Mouse (Mus musculus) MEL (cell line): Measurements from ENCODE around the gene Sox15. TPM values are rescaled to one million over a fixed set of nuclear protein-coding genes. Genes with fewer than 3 reads are reported as not detected.
A peak's percentile ranks its signal among the peaks of the same experiment; 100 is the strongest.
"Not testable (repeated sequence)": the region's sequence is repeated elsewhere in the genome, so short reads cannot be mapped to it uniquely, and the experiment has no call there.

ENCODE experiments used
- DNase-seq: peaks from one replicate; pipeline ENCODE4 v3.0.0; 2011; ENCODE audit warnings: low read depth, low spot score
- H3K27ac ChIP-seq: 2 replicates; pipeline ENCODE4 v1.5.1; 2012; ENCODE audit warnings: low read depth, mild to moderate bottlenecking, control low read depth, low read length, moderate library complexity; ENCODE audit not compliant: control insufficient read depth
- H3K27me3 ChIP-seq, 2 experiments: fragments of 150-350 bp in 1 of 2; sonication (generic) in 1 of 2; 2 replicates each; pipeline ENCODE4 v1.6.1; 2012; ENCODE audit warnings: low read length in 2 of 2, mild to moderate bottlenecking in 2 of 2, improper control_type of control experiment in 1 of 2, moderate library complexity in 1 of 2; ENCODE audit not compliant: insufficient read depth in 2 of 2, control insufficient read depth in 1 of 2
- H3K36me3 ChIP-seq, 2 experiments: 2 replicates each; pipeline ENCODE4 v1.6.1; 2012 to 2014; ENCODE audit warnings: low read length in 2 of 2, improper control_type of control experiment in 1 of 2, inconsistent platforms in 1 of 2, mild to moderate bottlenecking in 1 of 2; ENCODE audit not compliant: insufficient read depth in 2 of 2, control insufficient read depth in 1 of 2
- H3K4me1 ChIP-seq, 2 experiments: fragments of 150-350 bp in 1 of 2; sonication (generic) in 1 of 2; 2 replicates each; pipeline ENCODE4 v1.6.1; 2012; ENCODE audit warnings: low read length in 2 of 2, improper control_type of control experiment in 1 of 2, mild to moderate bottlenecking in 1 of 2; ENCODE audit not compliant: insufficient read depth in 2 of 2, control insufficient read depth in 1 of 2
- H3K4me3 ChIP-seq, 2 experiments: fragments of 150-350 bp in 1 of 2; sonication (generic) in 1 of 2; 2 replicates each; pipeline ENCODE4 v1.5.1; 2012; ENCODE audit warnings: low read depth in 2 of 2, low read length in 2 of 2, mild to moderate bottlenecking in 2 of 2, moderate library complexity in 2 of 2, control low read depth in 1 of 2, improper control_type of control experiment in 1 of 2; ENCODE audit not compliant: control insufficient read depth in 1 of 2, insufficient read depth in 1 of 2
- H3K79me2 ChIP-seq: 2 replicates; pipeline ENCODE4 v1.6.1; 2012; ENCODE audit warnings: mild to moderate bottlenecking, low read length, moderate library complexity; ENCODE audit not compliant: control insufficient read depth, poor library complexity, insufficient read depth
- H3K9ac ChIP-seq: 2 replicates; pipeline ENCODE4 v1.6.1; 2012; ENCODE audit warnings: low read depth, mild to moderate bottlenecking, control low read depth, low read length, moderate library complexity; ENCODE audit not compliant: control insufficient read depth, poor library complexity, severe bottlenecking
- H3K9me3 ChIP-seq: fragments of 150-350 bp; sonication (generic); replicated peaks from 2 replicates; pipeline ENCODE4 v1.6.1; 2012; ENCODE audit warnings: mild to moderate bottlenecking, low read length, improper control_type of control experiment, moderate library complexity; ENCODE audit not compliant: insufficient read depth
- BHLHE40 ChIP-seq: IDR thresholded peaks from 2 replicates; pipeline ENCODE4 v1.6.1; 2012; ENCODE audit warnings: low read depth, mild to moderate bottlenecking, inconsistent platforms, low read length, improper control_type of control experiment, borderline replicate concordance
- CHD1 ChIP-seq: IDR thresholded peaks from 2 replicates; pipeline ENCODE4 v1.6.1; 2012; ENCODE audit warnings: low read depth, mild to moderate bottlenecking, inconsistent platforms, low read length, improper control_type of control experiment
- CTCF ChIP-seq, 3 experiments: IDR thresholded peaks in 2 of 3; conservative IDR thresholded peaks in 1 of 3; 2 replicates each; pipeline ENCODE4 v1.5.1; 2011 to 2012; ENCODE audit warnings: low read length in 3 of 3, low read depth in 2 of 3, mild to moderate bottlenecking in 2 of 3, improper control_type of control experiment in 1 of 3, inconsistent platforms in 1 of 3, mixed read lengths in 1 of 3, moderate library complexity in 1 of 3; ENCODE audit not compliant: control insufficient read depth in 1 of 3, insufficient read depth in 1 of 3, poor library complexity in 1 of 3, severe bottlenecking in 1 of 3
- E2F4 ChIP-seq: IDR thresholded peaks from 2 replicates; pipeline ENCODE4 v1.6.1; 2011; ENCODE audit warnings: low read depth, low read length, improper control_type of control experiment, borderline replicate concordance
- GATA1 ChIP-seq: IDR thresholded peaks from 2 replicates; pipeline ENCODE4 v1.6.1; 2011; ENCODE audit warnings: low read depth, low read length, improper control_type of control experiment
- HCFC1 ChIP-seq: IDR thresholded peaks from 2 replicates; pipeline ENCODE4 v1.6.1; 2012; ENCODE audit warnings: low read depth, mild to moderate bottlenecking, inconsistent platforms, low read length, improper control_type of control experiment, moderate library complexity
- JUND ChIP-seq: IDR thresholded peaks from 2 replicates; pipeline ENCODE4 v1.6.1; 2011; ENCODE audit warnings: low read depth, mild to moderate bottlenecking, improper control_type of control experiment, low read length
- MAX ChIP-seq: IDR thresholded peaks from 2 replicates; pipeline ENCODE4 v1.6.1; 2011; ENCODE audit warnings: low read length, improper control_type of control experiment
- MAZ ChIP-seq: IDR thresholded peaks from 2 replicates; pipeline ENCODE4 v1.6.1; 2012; ENCODE audit warnings: low read depth, mild to moderate bottlenecking, inconsistent platforms, low read length, improper control_type of control experiment
- MYC ChIP-seq: IDR thresholded peaks from 2 replicates; pipeline ENCODE4 v1.6.1; 2011; ENCODE audit warnings: low read depth, mild to moderate bottlenecking, low read length, improper control_type of control experiment, moderate library complexity
- NELFE ChIP-seq: IDR thresholded peaks from 2 replicates; pipeline ENCODE4 v1.6.1; 2011; ENCODE audit warnings: low read depth, low read length, improper control_type of control experiment
- NRF1 ChIP-seq: IDR thresholded peaks from 2 replicates; pipeline ENCODE4 v1.6.1; 2014; ENCODE audit warnings: low read depth, mild to moderate bottlenecking, inconsistent platforms, low read length, improper control_type of control experiment, moderate library complexity; ENCODE audit not compliant: poor library complexity, insufficient read depth, severe bottlenecking
- POLR2AphosphoS2 ChIP-seq: IDR thresholded peaks from 2 replicates; pipeline ENCODE4 v1.6.1; 2011; ENCODE audit warnings: low read length, improper control_type of control experiment
- POLR2AphosphoS5 ChIP-seq: IDR thresholded peaks from 2 replicates; pipeline ENCODE4 v1.6.1; 2012; ENCODE audit warnings: low read depth, borderline replicate concordance, mild to moderate bottlenecking, inconsistent platforms, low read length, moderate library complexity, mixed read lengths
- RAD21 ChIP-seq: IDR thresholded peaks from 2 replicates; pipeline ENCODE4 v1.6.1; 2011; ENCODE audit warnings: mild to moderate bottlenecking, low read depth, low read length, improper control_type of control experiment
- SIN3A ChIP-seq: IDR thresholded peaks from 2 replicates; pipeline ENCODE4 v1.6.1; 2012; ENCODE audit warnings: low read length, improper control_type of control experiment, inconsistent platforms
- SMC3 ChIP-seq: IDR thresholded peaks from 2 replicates; pipeline ENCODE4 v1.6.1; 2011; ENCODE audit warnings: low read depth, low read length, improper control_type of control experiment
- TCF12 ChIP-seq: IDR thresholded peaks from 2 replicates; pipeline ENCODE4 v1.6.1; 2014; ENCODE audit warnings: low read depth, mild to moderate bottlenecking, inconsistent platforms, low read length, improper control_type of control experiment, moderate library complexity
- USF2 ChIP-seq, 2 experiments: IDR thresholded peaks; 2 replicates each; pipeline ENCODE4 v1.6.1; 2011 to 2012; ENCODE audit warnings: improper control_type of control experiment in 2 of 2, low read length in 2 of 2, borderline replicate concordance in 1 of 2, inconsistent platforms in 1 of 2, low read depth in 1 of 2, mild to moderate bottlenecking in 1 of 2; ENCODE audit not compliant: insufficient read depth in 1 of 2
- ZC3H11A ChIP-seq: IDR thresholded peaks from 2 replicates; pipeline ENCODE4 v1.6.1; 2012; ENCODE audit warnings: low read depth, mild to moderate bottlenecking, inconsistent platforms, low read length, improper control_type of control experiment
- ZMIZ1 ChIP-seq: IDR thresholded peaks from 2 replicates; pipeline ENCODE4 v1.6.1; 2012; ENCODE audit warnings: low read depth, mild to moderate bottlenecking, inconsistent platforms, low read length, improper control_type of control experiment, moderate library complexity
- ZNF384 ChIP-seq: IDR thresholded peaks from 2 replicates; pipeline ENCODE4 v1.6.1; 2012; ENCODE audit warnings: low read depth, mild to moderate bottlenecking, inconsistent platforms, low read length, improper control_type of control experiment
- polyA plus RNA-seq, 2 experiments: library from polyadenylated mRNA; stranded (reverse) in 1 of 2; unstranded in 1 of 2; fragments of >175 nt in 1 of 2; fragments of >200 nt in 1 of 2; gene quantifications; 2 replicates each; pipeline versions ENCODE4 v1.2.1 to v1.2.4; 2012; ENCODE audit warnings: low replicate concordance in 2 of 2, low read depth in 1 of 2; ENCODE audit not compliant: insufficient read length in 2 of 2, insufficient read depth in 1 of 2, missing spikeins in 1 of 2
- total RNA-seq: library from RNA; depleted of rRNA; stranded (reverse); fragments of 300-350 nt; gene quantifications from 2 replicates; pipeline ENCODE4 v1.2.3, GENCODE M21; 2012

The Sox15 gene
- total and polyA plus RNA-seq, 3 experiments: 0.11 TPM; not detected in 2

- Histone ChIP-seq H3K4me3 (no peak overlapping the region), H3K9ac (no peak overlapping the region), H3K9me3 (no peaks in the 10 kb centered on the region), H3K4me1 (peaks cover 6 to 12% of the 10 kb centered on the region in 2 experiments), H3K27me3 (no peaks in the 10 kb centered on the region), H3K79me2 (no peaks in the 10 kb centered on the region), H3K36me3 (peaks cover 0 to 10% of the 10 kb centered on the region in 2 experiments; a peak in 2 of 4 replicates), H3K27ac (no peak overlapping the region)
- TF ChIP-seq E2F4 (no peak), BHLHE40 (no peak)
- no peak for DNase-seq
Observed at GRCm38 (mm10) chr11:69623006-69623405, 32.1 kb upstream of the Sox15 start.

DNA sequence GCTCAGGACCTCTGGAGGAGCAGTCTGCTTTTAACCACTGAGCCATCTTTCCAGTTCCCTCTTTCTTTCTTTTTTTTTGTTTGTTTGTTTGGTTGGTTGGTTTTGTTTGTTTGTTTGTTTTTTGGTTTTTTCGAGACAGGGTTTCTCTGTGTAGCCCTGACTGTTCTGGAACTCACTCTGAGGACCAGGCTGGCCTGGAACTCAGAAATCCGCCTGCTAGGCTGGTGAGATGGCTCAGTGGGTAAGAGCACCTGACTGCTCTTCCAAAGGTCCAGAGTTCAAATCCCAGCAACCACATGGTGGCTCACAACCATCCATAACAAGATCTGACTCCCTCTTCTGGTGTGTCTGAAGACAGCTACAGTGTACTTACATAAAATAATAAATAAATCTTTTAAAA, 30.8 kb upstream of the Sox15 start:
- not testable (repeated sequence) for H3K79me2 ChIP-seq, H3K9me3 ChIP-seq, DNase-seq, H3K27me3 ChIP-seq, H3K36me3 ChIP-seq, H3K4me3 ChIP-seq, H3K27ac ChIP-seq, H3K9ac ChIP-seq
- peaks cover 6 to 12% of the 10 kb centered on the region in 2 experiments for H3K4me1 ChIP-seq
- TF ChIP-seq ZNF384: 0 out of 2 replicates have a peak, but pooled peaks have one; percentile 20

- H3K27ac ChIP-seq: no peak overlapping the region
- peak; percentile 90 for DNase-seq
- H3K9ac ChIP-seq: 0 out of 2 replicates have a peak overlapping the region, but pooled peaks have one; percentile 23
- no peaks in the 10 kb centered on the region for H3K9me3 ChIP-seq
- TF ChIP-seq POLR2AphosphoS2: no peak
- 0 out of 2 replicates have a peak, but pooled peaks have one; percentile 14 for TF ChIP-seq TCF12
- 0 out of 2 replicates have a peak, but pooled peaks have one; percentile 40 for TF ChIP-seq ZNF384
- TF ChIP-seq NELFE: 0 out of 2 replicates have a peak, but pooled peaks have one; percentile 20
- TF ChIP-seq POLR2AphosphoS5: no peak
- TF ChIP-seq NRF1: 0 out of 2 replicates have a peak, but pooled peaks have one; percentile 9
- peak; percentile 55 for TF ChIP-seq RAD21
- TF ChIP-seq CTCF (IDR thresholded peaks at IDR 0.05 in 2 of 3, conservative IDR thresholded peaks at IDR 0.05 in 1 of 3; ENCODE audit: control insufficient read depth in 1 of 3, insufficient read depth in 1 of 3, low read depth in 2 of 3, low read length in 3 of 3, poor library complexity in 1 of 3, severe bottlenecking in 1 of 3): peak; percentile 94 to 97 (median 97)
- TF ChIP-seq ZMIZ1: no peak
- no peak for TF ChIP-seq USF2 (IDR thresholded peaks at IDR 0.05; ENCODE audit: borderline replicate concordance in 1 of 2, insufficient read depth in 1 of 2, low read depth in 1 of 2, low read length in 2 of 2)
- TF ChIP-seq GATA1: no peak
- peak; percentile 42; the same call in 1 of the 2 replicates for TF ChIP-seq ZC3H11A
- peak; percentile 72 for TF ChIP-seq SMC3
- TF ChIP-seq CHD1: no peak
- no peak for TF ChIP-seq MAX
- 0 out of 2 replicates have a peak, but pooled peaks have one; percentile 14 for TF ChIP-seq BHLHE40
- TF ChIP-seq JUND: no peak
- TF ChIP-seq SIN3A: peak; percentile 69
- peak; percentile 36; the same call in 1 of the 2 replicates for TF ChIP-seq MAZ
- TF ChIP-seq MYC: 0 out of 2 replicates have a peak, but pooled peaks have one; percentile 41
- TF ChIP-seq HCFC1: 0 out of 2 replicates have a peak, but pooled peaks have one; percentile 28
- TF ChIP-seq, all 39 proteins: peak for 13
- Histone ChIP-seq H3K36me3 (peaks cover 0 to 8% of the 10 kb centered on the region in 2 experiments; a peak in 2 of 4 replicates), H3K79me2 (peaks cover 5% of the 10 kb centered on the region), H3K4me3 (peak overlapping the region in 1 of 2 experiments; percentile 12; a peak in 2 of 4 replicates), H3K4me1 (peaks cover 3 to 11% of the 10 kb centered on the region in 2 experiments; a peak in 3 of 4 replicates), H3K27me3 (no peaks in the 10 kb centered on the region)
Observed at GRCm38 (mm10) chr11:69628286-69628685, 26.8 kb upstream of the Sox15 start.
